Mouse (Mus musculus) ovary, postnatal 36 days (tissue): ENCODE results near the gene Gm3854.
"Not testable (repeated sequence)": the region's sequence is repeated elsewhere in the genome, so short reads cannot be mapped to it uniquely, and the experiment has no call there.

ENCODE experiments used
- DNase-seq: peaks from one replicate; pipeline ENCODE4 v3.0.0; 2022; ENCODE audit warnings: low spot score, mixed read lengths

The Gm3854 gene

GRCm38 (mm10) chr7:6343501-6344071 lies at the start of gene Gm3854:
Gm3854 (plus strand) TSS chr7:6343759.
- peak; percentile 59 for DNase-seq

DNA sequence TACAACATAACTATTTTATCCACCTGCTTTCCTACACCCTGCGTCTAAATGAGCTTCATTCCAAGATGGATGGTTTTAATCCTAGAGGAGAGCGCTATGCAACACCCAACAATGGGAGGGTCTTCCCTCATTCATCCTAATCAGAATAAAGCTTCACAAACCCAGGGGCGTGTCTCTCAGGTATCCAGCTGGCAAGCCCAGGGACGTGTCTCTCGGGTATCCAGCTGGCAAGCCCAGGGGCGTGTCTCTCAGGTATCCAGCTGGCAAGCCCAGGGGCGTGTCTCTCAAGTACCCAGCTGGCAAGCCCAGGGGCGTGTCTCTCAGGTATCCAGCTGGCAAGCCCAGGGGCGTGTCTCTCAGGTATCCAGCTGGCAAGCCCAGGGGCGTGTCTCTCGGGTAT lies 42.8 kb upstream of the Gm3854 start:
- not testable (repeated sequence) for DNase-seq

- DNase-seq, result no peak
These were observed 12.9 kb upstream of the Gm3854 start for GRCm38 (mm10) chr7:6330458-6331232.

DNA sequence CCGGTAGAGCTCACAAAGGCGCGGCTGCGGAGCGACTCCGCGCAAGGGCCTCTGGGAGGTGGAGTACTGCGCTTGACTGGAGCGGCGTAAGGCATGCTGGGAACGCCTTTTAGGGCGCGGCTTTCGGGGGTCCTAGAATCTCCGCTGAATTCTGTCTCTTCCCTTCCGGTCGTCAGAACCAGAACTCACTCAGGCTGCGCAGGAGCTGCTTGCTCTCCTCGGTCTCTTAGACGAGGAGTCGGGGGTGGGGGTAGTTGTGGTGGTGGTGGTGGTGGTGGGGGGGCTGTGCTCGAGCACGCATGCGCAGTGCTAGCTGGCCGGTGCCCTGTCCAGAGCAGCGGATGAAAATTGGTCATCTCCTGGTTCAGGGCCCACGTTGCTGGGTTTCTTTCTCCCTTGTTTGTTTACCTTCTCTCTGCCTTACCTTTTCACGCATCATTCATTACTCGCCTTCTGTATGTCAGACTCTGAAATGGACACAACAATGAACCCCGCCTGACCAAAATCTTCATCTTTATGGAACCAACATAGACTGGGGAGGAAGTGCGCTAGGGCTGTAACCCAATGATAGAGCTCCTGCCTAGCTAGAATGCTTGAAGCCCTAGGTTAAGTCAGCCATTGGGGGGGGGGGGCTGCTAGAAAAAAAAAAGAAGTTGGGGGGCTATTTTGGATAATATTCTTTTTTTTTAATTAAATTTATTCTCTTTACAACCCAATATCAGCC lies 12.2 kb upstream of the Gm3854 start, which contains the start of gene Zfp583:
Zfp583 (minus strand) TSS at position 53 of the 724 bp plus-strand sequence.
- peak; percentile 81 for DNase-seq

- no peak for DNase-seq
These were observed 3.7 kb upstream of the Gm3854 start for GRCm38 (mm10) chr7:6339865-6340264.

- DNase-seq, result no peak
These were observed 565 bp downstream of the Gm3854 start for GRCm38 (mm10) chr7:6344124-6344523.

DNA sequence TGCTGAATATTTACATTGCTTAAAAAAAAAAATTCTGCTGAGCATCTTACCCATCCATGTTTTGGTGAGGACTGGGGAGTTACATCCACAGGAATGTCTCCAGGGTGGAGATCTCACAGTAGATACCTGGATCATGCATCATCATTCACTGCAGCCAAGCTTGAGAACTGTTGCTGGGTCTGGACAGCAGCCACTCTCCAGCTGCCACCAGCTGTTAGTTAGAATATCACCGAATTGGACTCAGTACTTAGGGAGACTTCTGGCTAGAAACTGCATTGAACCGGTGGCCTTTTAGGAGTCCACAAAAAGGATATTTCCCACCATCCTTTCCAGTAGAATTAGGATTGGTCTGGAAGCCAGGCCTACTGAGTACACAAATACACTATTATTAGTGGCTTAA lies 14.6 kb downstream of the Gm3854 start:
- no peak for DNase-seq

GRCm38 (mm10) chr7:6358937-6359590 lies 15.5 kb downstream of the Gm3854 start:
- no peak for DNase-seq

GRCm38 (mm10) chr7:6360477-6361060 lies 17.0 kb downstream of the Gm3854 start:
- no peak for DNase-seq

- no peak for DNase-seq
These were observed 18.2 kb downstream of the Gm3854 start for GRCm38 (mm10) chr7:6361756-6362155.

DNA sequence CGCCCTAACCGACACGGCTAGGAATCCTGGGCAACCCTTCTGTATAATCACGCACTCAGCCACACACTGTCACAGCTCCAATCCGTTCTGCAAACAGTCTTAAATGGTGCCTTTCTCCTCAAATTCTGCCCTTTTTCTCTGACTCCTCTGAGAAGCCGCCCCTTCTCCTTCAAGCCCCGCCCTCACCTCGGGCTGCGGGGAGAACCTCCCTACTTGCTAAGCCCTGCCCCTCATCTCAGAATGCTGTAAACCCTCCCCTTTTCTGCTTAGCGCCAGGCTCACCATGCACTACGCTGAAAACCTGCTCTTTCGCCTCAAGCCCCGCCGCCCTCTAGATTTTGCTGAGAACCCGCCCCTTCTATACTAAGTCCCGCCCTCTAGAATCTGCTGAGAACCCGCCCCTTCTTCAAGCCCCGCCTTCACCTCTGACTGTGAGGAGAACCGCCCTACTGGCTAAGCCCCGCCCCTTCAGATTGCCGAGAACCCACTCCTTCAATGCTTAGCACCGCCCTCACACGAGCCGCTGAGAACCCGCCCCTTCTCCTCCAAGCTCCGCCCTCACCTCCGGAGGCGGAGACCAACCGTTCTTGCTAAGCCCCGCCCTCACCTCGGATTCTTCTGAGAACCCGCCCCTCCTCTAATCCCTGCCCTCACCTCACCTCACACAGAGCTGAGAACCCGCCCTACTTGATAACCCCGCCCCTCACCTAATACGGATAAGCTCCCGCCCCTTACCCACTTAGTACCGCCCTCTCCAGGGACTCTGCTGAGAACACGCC lies 18.9 kb downstream of the Gm3854 start:
- peak; percentile 99 for DNase-seq

DNA sequence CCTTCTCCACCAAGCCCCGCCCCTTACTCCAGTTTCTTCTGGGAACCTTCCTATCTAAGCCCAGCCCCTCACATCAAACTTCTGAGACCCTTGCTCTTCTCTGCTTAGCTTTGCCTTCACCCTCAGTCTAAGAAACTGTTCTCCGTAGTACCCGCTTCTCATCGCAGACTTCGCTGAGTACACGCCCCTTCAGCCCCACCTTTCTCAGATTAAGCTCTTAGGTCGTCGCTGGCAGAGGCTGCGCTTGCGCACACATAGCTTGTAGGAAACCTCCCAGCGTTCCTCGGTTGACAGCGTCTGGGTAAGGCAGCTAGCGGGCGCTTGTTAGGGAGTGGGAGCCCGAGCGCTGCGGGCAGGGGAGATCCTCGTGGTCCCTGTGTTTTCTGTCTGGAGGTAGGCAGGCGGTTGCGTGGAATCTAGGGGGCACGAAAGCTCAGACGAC lies 19.5 kb downstream of the Gm3854 start, which contains the start of gene Zfp78:
Zfp78 (plus strand) TSS at position 234 of the 442 bp plus-strand sequence.
- no peak for DNase-seq

DNA sequence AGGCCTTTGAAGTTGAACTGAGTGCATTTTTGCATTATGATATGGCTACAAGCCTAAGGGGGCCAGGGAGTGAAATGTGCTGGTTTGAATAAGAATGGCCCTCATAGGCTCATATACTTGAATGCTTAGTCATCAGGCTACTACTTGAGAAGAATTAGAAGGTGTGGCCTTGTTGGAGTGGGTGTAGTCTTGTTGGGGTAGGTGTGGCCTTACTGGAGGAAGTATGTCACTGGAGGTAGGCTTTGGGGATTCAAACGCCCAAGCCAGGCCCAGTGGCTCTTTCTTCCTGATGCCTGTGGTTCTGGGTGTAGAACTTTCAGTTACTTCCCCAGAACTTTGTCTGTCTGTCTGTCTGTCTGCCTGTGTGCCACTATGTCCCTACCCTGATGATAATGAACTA lies 21.2 kb downstream of the Gm3854 start:
- no peak for DNase-seq

DNA sequence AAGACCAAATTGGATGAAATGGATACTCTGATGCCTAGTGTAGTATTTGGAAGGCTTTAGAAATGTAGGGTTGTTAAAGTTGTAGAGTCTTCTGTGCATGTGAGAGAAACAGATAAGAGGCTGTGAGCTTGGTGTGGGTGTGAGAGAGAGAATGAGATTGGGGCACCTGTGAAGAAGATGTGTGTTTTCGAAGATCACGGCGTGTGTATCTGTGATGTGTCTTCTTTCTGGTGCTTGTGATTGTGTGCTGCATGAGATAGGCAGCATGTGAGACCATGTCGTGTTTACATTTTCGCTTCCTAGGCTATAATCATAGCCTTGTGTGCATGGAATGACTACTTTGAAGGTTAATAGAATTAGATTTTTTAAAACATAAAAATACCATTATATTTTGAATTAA lies 23.6 kb downstream of the Gm3854 start:
- no peak for DNase-seq

DNA sequence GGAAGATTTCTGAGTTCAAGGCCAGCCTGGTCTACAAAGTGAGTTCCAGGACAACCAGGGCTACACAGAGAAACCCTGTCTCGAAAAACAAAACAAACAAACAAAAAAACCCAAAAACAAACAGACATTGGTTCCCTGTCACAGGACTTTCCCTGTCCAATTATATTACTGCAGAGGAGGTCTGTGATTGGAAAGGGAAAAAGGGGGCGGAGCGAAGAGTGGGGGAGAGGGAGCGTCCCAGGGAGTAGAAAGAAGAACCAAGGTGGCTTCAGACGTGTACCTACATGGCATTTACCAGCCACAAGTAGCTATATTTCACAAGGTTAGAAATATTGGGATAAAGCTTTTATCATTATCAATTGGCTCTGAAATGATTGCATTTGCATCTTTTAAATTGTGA lies 24.6 kb downstream of the Gm3854 start:
- not testable (repeated sequence) for DNase-seq

DNA sequence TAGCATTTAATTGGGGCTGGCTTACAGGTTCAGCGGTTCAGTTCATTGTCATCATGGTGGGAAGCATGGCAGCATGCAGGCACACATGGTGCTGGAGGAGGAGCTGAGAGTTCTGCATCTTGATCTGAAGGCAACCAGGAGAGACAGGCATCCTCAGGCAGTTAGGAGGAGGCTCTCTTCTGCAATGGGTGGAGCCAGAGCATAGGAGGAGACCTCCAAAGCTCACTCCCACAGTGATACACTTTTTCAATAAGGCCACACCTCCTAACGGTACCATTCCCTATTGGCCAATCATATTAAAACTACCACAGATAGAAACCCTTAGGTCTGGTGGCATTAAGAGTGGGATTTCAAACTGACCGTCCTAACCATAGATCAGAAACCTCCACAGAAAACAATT lies 25.9 kb downstream of the Gm3854 start:
- no peak for DNase-seq

DNA sequence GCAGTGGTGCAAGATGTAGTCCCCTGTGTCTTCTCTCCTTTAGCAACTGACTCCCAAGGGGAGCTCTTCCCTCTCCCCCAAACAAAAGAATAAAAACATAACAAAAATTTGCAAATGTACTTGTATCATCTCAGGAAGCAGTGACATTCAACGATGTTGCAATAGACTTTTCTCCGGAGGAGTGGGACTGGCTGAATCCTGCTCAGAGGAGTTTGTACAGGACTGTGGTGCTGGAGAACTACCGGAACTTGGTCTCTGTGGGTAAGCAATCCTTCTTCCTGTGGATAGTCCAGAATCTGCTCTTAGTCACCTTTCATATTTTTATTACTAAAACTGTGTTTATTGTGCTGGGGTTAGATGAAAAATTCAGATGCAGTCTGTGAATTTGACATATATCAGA lies 29.4 kb downstream of the Gm3854 start:
- no peak for DNase-seq

- DNase-seq, result no peak
These were observed 34.9 kb downstream of the Gm3854 start for GRCm38 (mm10) chr7:6378441-6378840.

GRCm38 (mm10) chr7:6381431-6381830 lies 37.9 kb downstream of the Gm3854 start:
- no peak for DNase-seq

- peak; percentile 96 for DNase-seq
These were observed 39.5 kb downstream of the Gm3854 start, which contains the start of gene Zfp28 for GRCm38 (mm10) chr7:6383044-6383455. Zfp28 (plus strand) TSS chr7:6383295.

- DNase-seq, result no peak
These were observed 40.5 kb downstream of the Gm3854 start for GRCm38 (mm10) chr7:6384011-6384410.
